Mouse (Mus musculus) intestine, embryonic 14.5 days (tissue): Measurements from ENCODE around the gene Spata17. TPM values are rescaled to one million over a fixed set of nuclear protein-coding genes. Genes with fewer than 3 reads are reported as not detected.

Source experiments
- ATAC-seq: fragments of 200-750 bp; cut with Nextera tagmentation; replicated peaks from 2 replicates; pipeline ENCODE4 v1.8.0; 2017; ENCODE audit warnings: low read depth, moderate number of reproducible peaks, moderate TSS enrichment, moderate library complexity; ENCODE audit not compliant: low FRiP score, low TSS enrichment
- DNase-seq: peaks from one replicate; pipeline ENCODE4 v3.0.0-alpha.2; 2018; ENCODE audit warnings: low spot score
- H3K27ac ChIP-seq: fragments of 300-500 bp; sonication (generic); 2 replicates; pipeline ENCODE4 v1.5.1; 2014; ENCODE audit warnings: low read depth, mild to moderate bottlenecking, control low read depth
- H3K27me3 ChIP-seq: fragments of 300-500 bp; sonication (generic); replicated peaks from 2 replicates; pipeline ENCODE4 v1.6.1; 2014; ENCODE audit warnings: low read length, control low read depth; ENCODE audit not compliant: control insufficient read depth, insufficient read depth
- H3K36me3 ChIP-seq: fragments of 300-500 bp; sonication (generic); 2 replicates; pipeline ENCODE4 v1.6.1; 2014; ENCODE audit warnings: low read length, control low read depth; ENCODE audit not compliant: control insufficient read depth, insufficient read depth
- H3K4me1 ChIP-seq: fragments of 300-500 bp; sonication (generic); replicated peaks from 2 replicates; pipeline ENCODE4 v1.6.1; 2014; ENCODE audit warnings: low read length, control low read depth, mixed read lengths; ENCODE audit not compliant: control insufficient read depth, insufficient read depth
- H3K4me2 ChIP-seq: fragments of 300-500 bp; sonication (generic); 2 replicates; pipeline ENCODE4 v1.6.1; 2014; ENCODE audit warnings: low read length
- H3K4me3 ChIP-seq: fragments of 300-500 bp; sonication (generic); 2 replicates; pipeline ENCODE4 v1.5.1; 2014; ENCODE audit warnings: low read depth, low read length, control low read depth, mixed read lengths
- H3K9ac ChIP-seq: fragments of 300-500 bp; sonication (generic); 2 replicates; pipeline ENCODE4 v1.6.1; 2014; ENCODE audit warnings: mild to moderate bottlenecking, low read length
- H3K9me3 ChIP-seq: fragments of 300-500 bp; sonication (generic); 2 replicates; pipeline ENCODE4 v1.6.1; 2016; ENCODE audit warnings: low read length, control low read depth; ENCODE audit not compliant: control insufficient read depth
- WGBS: fragments of 180-500 bp; shearing (Covaris S2); extraction: QIAGEN DNeasy Blood & Tissue Kit; methylation state at CpG from one replicate; pipeline ENCODE4 v1.1.7; 2014; 5-methylcytosine and 5-hydroxymethylcytosine counted together
- polyA plus RNA-seq: library from polyadenylated mRNA; unstranded; fragments of >200 nt; fragmentation: Nextera tagmentation; extraction: Ambion mirVana; gene quantifications from 2 replicates; pipeline ENCODE4 v1.2.1, GENCODE M21; 2014

Gene Spata17
- polyA plus RNA-seq, 1 experiment from 2014 or later: 0.66 TPM

GRCm38 (mm10) chr1:187125733-187126132 lies 89.5 kb downstream of the Spata17 start:
- Histone ChIP-seq H3K9me3 (no peaks in the 10 kb centered on the region), H3K27me3 (no peaks in the 10 kb centered on the region), H3K36me3 (no peaks in the 10 kb centered on the region), H3K4me3 (no peak overlapping the region), H3K4me1 (no peaks in the 10 kb centered on the region), H3K27ac (no peak overlapping the region), H3K4me2 (no peak overlapping the region), H3K9ac (no peak overlapping the region)
- no peak for DNase-seq
- no peak for ATAC-seq
- WGBS: 80% methylated on average over 11 of the region's 11 CpGs

DNA sequence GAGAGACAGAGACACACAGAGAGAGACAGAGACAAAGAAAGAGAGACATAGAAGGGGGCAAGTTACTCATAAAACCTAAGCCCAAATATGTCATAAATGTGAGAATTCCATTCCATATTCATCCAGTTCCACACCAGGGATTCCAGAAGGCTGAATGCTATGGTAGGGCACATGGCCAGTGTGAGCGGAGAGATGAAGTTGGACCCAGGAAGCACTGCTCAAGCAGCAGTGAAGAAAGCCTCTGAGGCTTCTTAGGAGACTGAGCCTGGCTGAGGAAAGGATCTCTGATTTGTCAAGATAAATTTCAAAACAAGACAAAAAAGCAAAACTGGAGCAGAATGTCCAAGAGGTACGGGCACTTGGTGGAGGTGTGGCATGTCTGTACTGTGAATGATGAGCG lies 90.3 kb downstream of the Spata17 start:
- Histone ChIP-seq H3K4me3 (no peak overlapping the region), H3K27me3 (no peaks in the 10 kb centered on the region), H3K27ac (no peak overlapping the region), H3K4me1 (no peaks in the 10 kb centered on the region), H3K4me2 (no peak overlapping the region), H3K36me3 (no peaks in the 10 kb centered on the region), H3K9ac (no peak overlapping the region), H3K9me3 (no peaks in the 10 kb centered on the region)
- no peak for DNase-seq
- 72% methylated on average over 3 of the region's 3 CpGs for WGBS
- ATAC-seq: no peak

- no peak overlapping the region for H3K4me2 ChIP-seq
- no peaks in the 10 kb centered on the region for H3K9me3 ChIP-seq
- H3K36me3 ChIP-seq: no peaks in the 10 kb centered on the region
- no peak overlapping the region for H3K27ac ChIP-seq
- no peaks in the 10 kb centered on the region for H3K4me1 ChIP-seq
- H3K27me3 ChIP-seq: no peaks in the 10 kb centered on the region
- no peak for DNase-seq
- no peak overlapping the region for H3K4me3 ChIP-seq
- ATAC-seq: no peak
- 93% methylated on average over 6 of the region's 6 CpGs for WGBS
- H3K9ac ChIP-seq: no peak overlapping the region
These were observed 96.0 kb downstream of the Spata17 start for GRCm38 (mm10) chr1:187119300-187119699.

- ATAC-seq (no peak), DNase-seq (no peak)
- no peaks in the 10 kb centered on the region for H3K9me3 ChIP-seq
- no peak overlapping the region for H3K9ac ChIP-seq
- no peak overlapping the region for H3K4me2 ChIP-seq
- H3K27me3 ChIP-seq: no peaks in the 10 kb centered on the region
- no peak overlapping the region for H3K4me3 ChIP-seq
- whole genome bisulfite sequencing: 68% methylated on average over 6 of the region's 6 CpGs
- H3K4me1 ChIP-seq: no peaks in the 10 kb centered on the region
- no peak overlapping the region for H3K27ac ChIP-seq
- no peaks in the 10 kb centered on the region for H3K36me3 ChIP-seq
These were observed 97.2 kb downstream of the Spata17 start for GRCm38 (mm10) chr1:187118108-187118507.

GRCm38 (mm10) chr1:187113716-187114115 lies 101.5 kb downstream of the Spata17 start:
- no peak overlapping the region for H3K27ac ChIP-seq
- ATAC-seq (no peak), DNase-seq (no peak)
- H3K27me3 ChIP-seq: no peaks in the 10 kb centered on the region
- no peaks in the 10 kb centered on the region for H3K9me3 ChIP-seq
- H3K4me2 ChIP-seq: no peak overlapping the region
- no peaks in the 10 kb centered on the region for H3K36me3 ChIP-seq
- no peak overlapping the region for H3K9ac ChIP-seq
- no peaks in the 10 kb centered on the region for H3K4me1 ChIP-seq
- 85% methylated on average over 9 of the region's 9 CpGs for WGBS
- no peak overlapping the region for H3K4me3 ChIP-seq

DNA sequence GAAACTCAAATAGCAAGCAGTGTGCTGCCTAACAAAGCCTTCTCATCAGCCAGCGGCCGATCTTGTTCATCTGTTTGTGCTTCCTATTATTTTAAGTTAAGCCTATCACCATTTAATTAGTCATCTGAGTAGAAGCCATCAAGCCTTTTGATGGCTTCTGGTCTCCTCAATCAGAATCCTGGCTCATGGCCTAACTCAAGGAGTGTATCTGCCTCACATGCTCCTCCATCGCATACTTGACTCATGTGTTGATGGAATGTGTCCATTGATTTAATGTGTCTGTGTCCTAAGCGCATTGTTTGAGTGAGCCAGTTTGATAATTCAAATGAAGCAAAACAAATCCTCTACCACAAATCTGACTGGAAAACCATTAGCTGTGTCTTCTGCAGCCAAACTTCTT lies 113.1 kb downstream of the Spata17 start:
- DNase-seq (no peak), ATAC-seq (no peak)
- Histone ChIP-seq H3K4me2 (no peak overlapping the region), H3K27ac (no peak overlapping the region), H3K9me3 (no peaks in the 10 kb centered on the region), H3K4me1 (no peaks in the 10 kb centered on the region), H3K9ac (no peak overlapping the region), H3K27me3 (no peaks in the 10 kb centered on the region), H3K36me3 (no peaks in the 10 kb centered on the region), H3K4me3 (no peak overlapping the region)
- 84% methylated on average over 4 of the region's 4 CpGs for WGBS

- no peak for DNase-seq
- Histone ChIP-seq H3K36me3 (no peaks in the 10 kb centered on the region), H3K27me3 (no peaks in the 10 kb centered on the region), H3K4me2 (no peak overlapping the region), H3K27ac (no peak overlapping the region), H3K4me1 (no peaks in the 10 kb centered on the region), H3K4me3 (no peak overlapping the region), H3K9me3 (no peaks in the 10 kb centered on the region), H3K9ac (no peak overlapping the region)
- 45% methylated on average over 3 of the region's 3 CpGs for WGBS
- ATAC-seq: no peak
These were observed 114.1 kb downstream of the Spata17 start for GRCm38 (mm10) chr1:187101202-187101601.

GRCm38 (mm10) chr1:187100624-187101023 lies 114.6 kb downstream of the Spata17 start:
- Histone ChIP-seq H3K4me2 (no peak overlapping the region), H3K36me3 (no peaks in the 10 kb centered on the region), H3K4me1 (no peaks in the 10 kb centered on the region), H3K27me3 (no peaks in the 10 kb centered on the region), H3K9me3 (no peaks in the 10 kb centered on the region), H3K27ac (no peak overlapping the region), H3K4me3 (no peak overlapping the region), H3K9ac (no peak overlapping the region)
- 73% methylated on average over 3 of the region's 3 CpGs for WGBS
- ATAC-seq (no peak), DNase-seq (no peak)

GRCm38 (mm10) chr1:187098285-187098684 lies 117.0 kb downstream of the Spata17 start:
- no peak overlapping the region for H3K9ac ChIP-seq
- no peaks in the 10 kb centered on the region for H3K36me3 ChIP-seq
- DNase-seq (no peak), ATAC-seq (no peak)
- H3K27ac ChIP-seq: no peak overlapping the region
- H3K4me1 ChIP-seq: no peaks in the 10 kb centered on the region
- H3K4me2 ChIP-seq: no peak overlapping the region
- WGBS: 57% methylated on average over 6 of the region's 6 CpGs
- no peaks in the 10 kb centered on the region for H3K27me3 ChIP-seq
- H3K4me3 ChIP-seq: no peak overlapping the region
- no peaks in the 10 kb centered on the region for H3K9me3 ChIP-seq
